Mouse (Mus musculus) spleen, adult 18-20 months (tissue): ENCODE measurements at regions not wholly inside any gene's neighbourhood (a gene's known extent, or its start where the extent isn't known, plus 50 kb on each side); places are given as distances from the start of the nearest gene placed in this dataset.

Experiments
- DNase-seq, 2 experiments: peaks; one replicate each; pipeline ENCODE4 v3.0.0; 2022; ENCODE audit warnings: mixed read lengths in 2 of 2

GRCm38 (mm10) chr15:36945309-36945708 lies 62.3 kb downstream of the Zfp706 start:
- no peak for DNase-seq

GRCm38 (mm10) chr15:36944556-36945171 lies 62.9 kb downstream of the Zfp706 start:
- no peak for DNase-seq

GRCm38 (mm10) chr15:36943492-36944112 lies 64.0 kb downstream of the Zfp706 start:
- DNase-seq, result no peak

GRCm38 (mm10) chr15:36942261-36942660 lies 65.3 kb downstream of the Zfp706 start:
- DNase-seq, result no peak

- DNase-seq, result no peak
Observed at GRCm38 (mm10) chr15:36941741-36942140, 65.8 kb downstream of the Zfp706 start.

- no peak for DNase-seq
Observed at GRCm38 (mm10) chr15:36939608-36940007, 68.0 kb downstream of the Zfp706 start.

GRCm38 (mm10) chr15:36939153-36939552 lies 68.4 kb downstream of the Zfp706 start:
- DNase-seq, result no peak

GRCm38 (mm10) chr15:36938511-36939150 lies 68.9 kb downstream of the Zfp706 start:
- DNase-seq, result peak; percentile 88 to 89

- peak in 1 of 2 experiments; percentile 36 for DNase-seq
Observed at GRCm38 (mm10) chr15:36937757-36938498, 69.6 kb downstream of the Zfp706 start.

- DNase-seq, result no peak
Observed at GRCm38 (mm10) chr15:36937067-36937657, 70.4 kb downstream of the Zfp706 start.

GRCm38 (mm10) chr15:36934801-36935200 lies 72.8 kb downstream of the Zfp706 start:
- no peak for DNase-seq

- DNase-seq, result peak; percentile 57 to 58
Observed at GRCm38 (mm10) chr15:36933581-36933991, 74.0 kb downstream of the Zfp706 start.

- DNase-seq, result no peak
Observed at GRCm38 (mm10) chr15:36931460-36931859, 76.1 kb downstream of the Zfp706 start.

GRCm38 (mm10) chr15:36930433-36930832 lies 77.1 kb downstream of the Zfp706 start:
- DNase-seq, result no peak

- no peak for DNase-seq
Observed at GRCm38 (mm10) chr15:36929786-36930185, 77.8 kb downstream of the Zfp706 start.

GRCm38 (mm10) chr15:36929088-36929487 lies 78.5 kb downstream of the Zfp706 start:
- DNase-seq, result no peak

GRCm38 (mm10) chr15:36928678-36929077 lies 78.9 kb downstream of the Zfp706 start:
- no peak for DNase-seq

- DNase-seq, result no peak
Observed at GRCm38 (mm10) chr15:36927436-36927835, 80.1 kb downstream of the Zfp706 start.

GRCm38 (mm10) chr15:36924171-36924570 lies 83.4 kb downstream of the Zfp706 start:
- DNase-seq, result no peak

GRCm38 (mm10) chr15:36921384-36921783 lies 86.2 kb downstream of the Zfp706 start:
- DNase-seq, result no peak

GRCm38 (mm10) chr15:36920886-36921285 lies 86.7 kb downstream of the Zfp706 start:
- DNase-seq, result no peak

GRCm38 (mm10) chr15:36919704-36920103 lies 87.9 kb downstream of the Zfp706 start:
- no peak for DNase-seq

GRCm38 (mm10) chr15:36919209-36919608 lies 88.4 kb downstream of the Zfp706 start:
- DNase-seq, result no peak
